Mouse (Mus musculus) heart, postnatal 0 days (tissue): ENCODE measurements around the gene Chrm1. TPM values are rescaled to one million over a fixed set of nuclear protein-coding genes. Genes with fewer than 3 reads are reported as not detected.
A peak's percentile ranks its signal among the peaks of the same experiment; 100 is the strongest.
"Not testable (repeated sequence)": the region's sequence is repeated elsewhere in the genome, so short reads cannot be mapped to it uniquely, and the experiment has no call there.

Source experiments
- ATAC-seq: fragments of 200-750 bp; cut with Nextera tagmentation; 2 replicates; pipeline ENCODE4 v1.8.0; 2017; ENCODE audit warnings: low read depth, moderate number of reproducible peaks, moderate library complexity; ENCODE audit not compliant: insufficient read depth
- DNase-seq: peaks from one replicate; pipeline ENCODE4 v3.0.0-alpha.2; 2016; ENCODE audit warnings: low spot score
- H3K27ac ChIP-seq: fragments of 300-500 bp; sonication (generic); 2 replicates; pipeline ENCODE4 v1.5.1; 2014; ENCODE audit warnings: low read depth, mild to moderate bottlenecking
- H3K27me3 ChIP-seq: fragments of 300-500 bp; sonication (generic); 2 replicates; pipeline ENCODE4 v1.6.1; 2014; ENCODE audit warnings: low read length, mixed read lengths; ENCODE audit not compliant: control insufficient read depth, insufficient read depth
- H3K36me3 ChIP-seq: fragments of 300-500 bp; sonication (generic); replicated peaks from 2 replicates; pipeline ENCODE4 v1.6.1; 2014; ENCODE audit warnings: low read length, mixed read lengths; ENCODE audit not compliant: control insufficient read depth, insufficient read depth
- H3K4me1 ChIP-seq: fragments of 300-500 bp; sonication (generic); 2 replicates; pipeline ENCODE4 v1.6.1; 2014; ENCODE audit warnings: antibody characterized with exemption; ENCODE audit not compliant: control insufficient read depth, insufficient read depth
- H3K4me2 ChIP-seq: fragments of 300-500 bp; sonication (generic); 2 replicates; pipeline ENCODE4 v1.6.1; 2014; ENCODE audit warnings: low read depth, mild to moderate bottlenecking, low read length, moderate library complexity
- H3K4me3 ChIP-seq: fragments of 300-500 bp; sonication (generic); 2 replicates; pipeline ENCODE4 v1.5.1; 2014; ENCODE audit warnings: low read depth, low read length
- H3K9ac ChIP-seq: fragments of 300-500 bp; sonication (generic); replicated peaks from 2 replicates; pipeline ENCODE4 v1.6.1; 2014; ENCODE audit warnings: low read depth, low read length, mixed read lengths
- H3K9me3 ChIP-seq: fragments of 300-500 bp; sonication (generic); replicated peaks from 2 replicates; pipeline ENCODE4 v1.6.1; 2016; ENCODE audit warnings: low read length; ENCODE audit not compliant: control insufficient read depth
- CTCF ChIP-seq: IDR thresholded peaks from 2 replicates; pipeline ENCODE4 v1.5.1; 2016; ENCODE audit warnings: antibody characterized with exemption, control low read depth, low read depth
- EP300 ChIP-seq: IDR thresholded peaks from 2 replicates; pipeline ENCODE4 v1.6.1; 2016; ENCODE audit warnings: antibody characterized with exemption, low read depth
- whole genome bisulfite sequencing: fragments of 180-500 bp; shearing (Covaris S2); extraction: QIAGEN DNeasy Blood & Tissue Kit; methylation state at CpG from one replicate; pipeline ENCODE4 v1.1.7; 2014; 5-methylcytosine and 5-hydroxymethylcytosine counted together
- polyA plus RNA-seq: library from polyadenylated mRNA; unstranded; fragments of >200 nt; fragmentation: Nextera tagmentation; extraction: Ambion mirVana; gene quantifications from 2 replicates; pipeline ENCODE4 v1.2.1, GENCODE M21; 2015
- total RNA-seq: library from RNA; depleted of rRNA; stranded (reverse); fragments of >200 nt; gene quantifications from 2 replicates; pipeline ENCODE4 v1.2.3, GENCODE M21; 2014; ENCODE audit warnings: low replicate concordance; rRNA removed

Gene Chrm1
- total and polyA plus RNA-seq, 2 experiments from 2014 or later: not detected

DNA sequence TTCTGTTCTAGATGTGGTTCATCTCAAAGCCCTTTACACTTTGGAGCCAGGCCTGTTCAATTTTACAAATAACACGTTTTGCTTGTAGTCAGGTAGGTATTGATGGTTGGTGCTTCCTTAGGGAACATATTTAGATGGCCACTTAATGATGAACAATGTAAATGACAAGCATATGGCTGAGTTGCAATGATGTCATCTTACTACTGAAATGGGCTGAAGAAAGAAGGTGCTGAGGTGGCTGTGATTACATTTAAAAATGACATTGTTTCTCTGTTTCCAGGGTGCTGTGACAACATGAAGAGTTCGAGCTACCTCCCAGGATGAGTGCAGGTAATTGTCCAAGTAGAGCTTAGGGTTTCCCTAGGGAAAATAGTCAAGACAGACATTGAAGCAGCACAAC is 60.8 kb downstream of the Chrm1 start:
- Histone ChIP-seq H3K4me2 (peak overlapping the region; percentile 82), H3K27me3 (no peaks in the 10 kb centered on the region), H3K4me1 (peaks cover 22% of the 10 kb centered on the region), H3K27ac (peak overlapping the region; percentile 96), H3K36me3 (peaks cover 30% of the 10 kb centered on the region), H3K4me3 (peak overlapping the region; percentile 96), H3K9ac (peak overlapping the region; percentile 95), H3K9me3 (no peaks in the 10 kb centered on the region)
- TF ChIP-seq CTCF: no peak
- TF ChIP-seq EP300: no peak
- DNase-seq (no peak), ATAC-seq (no peak)
- 2% methylated on average over 2 of the region's 2 CpGs for whole genome bisulfite sequencing

DNA sequence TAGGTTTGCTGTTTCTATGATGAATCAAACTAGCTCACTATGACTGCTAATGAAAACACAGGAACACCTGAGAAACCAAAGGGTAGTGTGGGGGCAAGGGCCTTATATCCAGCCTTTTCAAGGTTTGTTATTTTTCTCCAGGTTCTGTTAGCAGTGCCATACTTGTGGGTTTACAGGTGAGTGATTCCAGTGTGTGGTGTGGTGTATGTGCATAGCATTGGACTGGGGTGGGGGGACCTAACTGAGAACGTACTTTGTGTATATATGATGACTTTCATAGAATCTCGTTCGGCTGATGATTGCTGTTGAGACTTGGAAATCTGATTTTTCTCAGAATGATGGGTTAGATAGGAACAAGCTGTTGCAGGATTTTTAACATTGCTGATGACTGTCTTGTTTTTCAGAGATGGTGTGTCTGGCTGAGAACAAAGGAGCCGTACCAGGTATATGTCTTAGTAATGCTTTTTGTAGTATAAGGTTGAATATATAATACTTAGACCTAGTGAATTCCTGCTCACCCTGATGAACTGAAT is 61.6 kb downstream of the Chrm1 start:
- H3K27ac ChIP-seq: no peak overlapping the region
- WGBS: 67% methylated on average over 4 of the region's 4 CpGs
- ATAC-seq (no peak), DNase-seq (no peak)
- H3K4me2 ChIP-seq: peak overlapping the region; percentile 82
- no peaks in the 10 kb centered on the region for H3K27me3 ChIP-seq
- H3K9ac ChIP-seq: peak overlapping the region; percentile 95; the same call in 1 of the 2 replicates
- peaks cover 30% of the 10 kb centered on the region for H3K36me3 ChIP-seq
- H3K4me1 ChIP-seq: peaks cover 22% of the 10 kb centered on the region
- peak overlapping the region; percentile 96; the same call in 1 of the 2 replicates for H3K4me3 ChIP-seq
- no peak for TF ChIP-seq CTCF
- H3K9me3 ChIP-seq: no peaks in the 10 kb centered on the region

- WGBS: 44% methylated on average over 3 of the region's 3 CpGs
- no peak for ATAC-seq
- Histone ChIP-seq H3K9me3 (no peaks in the 10 kb centered on the region), H3K27ac (no peak overlapping the region), H3K4me3 (no peak overlapping the region), H3K36me3 (peaks cover 30% of the 10 kb centered on the region), H3K9ac (no peak overlapping the region), H3K4me2 (no peak overlapping the region), H3K4me1 (peaks cover 22% of the 10 kb centered on the region), H3K27me3 (no peaks in the 10 kb centered on the region)
- DNase-seq: no peak
- TF ChIP-seq CTCF: no peak
- TF ChIP-seq EP300: no peak
These were observed 63.2 kb downstream of the Chrm1 start for GRCm38 (mm10) chr19:8726609-8727390.

GRCm38 (mm10) chr19:8727495-8728114 is 64.0 kb downstream of the Chrm1 start:
- Histone ChIP-seq H3K9ac (no peak overlapping the region), H3K36me3 (peaks cover 30% of the 10 kb centered on the region), H3K27me3 (no peaks in the 10 kb centered on the region), H3K4me2 (no peak overlapping the region), H3K9me3 (no peaks in the 10 kb centered on the region), H3K4me3 (no peak overlapping the region), H3K27ac (no peak overlapping the region), H3K4me1 (peaks cover 14% of the 10 kb centered on the region; the same call in 1 of the 2 replicates)
- ATAC-seq: no peak
- WGBS: 23% methylated on average over 5 of the region's 5 CpGs
- DNase-seq: no peak
- TF ChIP-seq CTCF (no peak), EP300 (no peak)

GRCm38 (mm10) chr19:8728335-8729099 is 64.9 kb downstream of the Chrm1 start:
- H3K4me3 ChIP-seq, DNase-seq, H3K27ac ChIP-seq, H3K9ac ChIP-seq, H3K9me3 ChIP-seq, H3K4me2 ChIP-seq, H3K27me3 ChIP-seq, ATAC-seq: not testable (repeated sequence)
- Histone ChIP-seq H3K4me1 (peaks cover 14% of the 10 kb centered on the region; the same call in 1 of the 2 replicates), H3K36me3 (peaks cover 30% of the 10 kb centered on the region)
- 40% methylated on average over 3 of the region's 3 CpGs for whole genome bisulfite sequencing

Other genes with a start within 250 kb of the Chrm1 start
- gene Slc22a8, start 72.5 kb upstream of the Chrm1 start, total RNA-seq: not detected in 2 replicates
- gene Slc22a8, start 72.5 kb upstream of the Chrm1 start, polyA plus RNA-seq: 0.05 and 0.18 TPM in 2 replicates
- gene Slc22a6, start 45.8 kb upstream of the Chrm1 start, total RNA-seq: 0.04 TPM in 1 of 2 replicates, not detected in the other
- not detected in 2 replicates for gene Slc22a6, start 45.8 kb upstream of the Chrm1 start, polyA plus RNA-seq
- 38.3 and 66.4 TPM in 2 replicates for gene Slc3a2, start 59.6 kb downstream of the Chrm1 start, total RNA-seq
- gene Slc3a2, start 59.6 kb downstream of the Chrm1 start, polyA plus RNA-seq: 40.9 and 41.5 TPM in 2 replicates
- gene Wdr74, start 72.0 kb downstream of the Chrm1 start, total RNA-seq: 40.8 and 45.8 TPM in 2 replicates
- gene Wdr74, start 72.0 kb downstream of the Chrm1 start, polyA plus RNA-seq: 35.4 and 36.6 TPM in 2 replicates
- gene 1700092M07Rik, start 76.9 kb downstream of the Chrm1 start, total RNA-seq: not detected in 2 replicates
- gene 1700092M07Rik, start 76.9 kb downstream of the Chrm1 start, polyA plus RNA-seq: 0.38 TPM in 1 of 2 replicates, not detected in the other
- 104 and 105 TPM in 2 replicates for gene Stx5a, start 77.6 kb downstream of the Chrm1 start, total RNA-seq
- gene Stx5a, start 77.6 kb downstream of the Chrm1 start, polyA plus RNA-seq: 57.0 and 63.6 TPM in 2 replicates
- 42.3 and 46.8 TPM in 2 replicates for gene Nxf1, start 93.3 kb downstream of the Chrm1 start, total RNA-seq
- 54.8 and 59.2 TPM in 2 replicates for gene Nxf1, start 93.3 kb downstream of the Chrm1 start, polyA plus RNA-seq
- gene Tmem223, start 107.2 kb downstream of the Chrm1 start, total RNA-seq: 283 and 306 TPM in 2 replicates
- gene Tmem223, start 107.2 kb downstream of the Chrm1 start, polyA plus RNA-seq: 214 and 228 TPM in 2 replicates
- gene Tmem179b, start 110.7 kb downstream of the Chrm1 start, total RNA-seq: 38.6 and 83.7 TPM in 2 replicates
- 46.7 and 49.1 TPM in 2 replicates for gene Tmem179b, start 110.7 kb downstream of the Chrm1 start, polyA plus RNA-seq
- gene Taf6l, start 122.6 kb downstream of the Chrm1 start, total RNA-seq: 11.7 and 14.9 TPM in 2 replicates
- gene Taf6l, start 122.6 kb downstream of the Chrm1 start, polyA plus RNA-seq: 12.8 and 14.5 TPM in 2 replicates
- gene Polr2g, start 134.8 kb downstream of the Chrm1 start, total RNA-seq: 47.7 and 59.8 TPM in 2 replicates
- 143 and 144 TPM in 2 replicates for gene Polr2g, start 134.8 kb downstream of the Chrm1 start, polyA plus RNA-seq
- gene Zbtb3, start 138.8 kb downstream of the Chrm1 start, total RNA-seq: 1.5 and 1.6 TPM in 2 replicates
- 2.7 and 3.1 TPM in 2 replicates for gene Zbtb3, start 138.8 kb downstream of the Chrm1 start, polyA plus RNA-seq
- gene Ttc9c, start 155.5 kb downstream of the Chrm1 start, total RNA-seq: 20.0 and 27.2 TPM in 2 replicates
- 21.1 and 21.4 TPM in 2 replicates for gene Ttc9c, start 155.5 kb downstream of the Chrm1 start, polyA plus RNA-seq
- gene Hnrnpul2, start 156.2 kb downstream of the Chrm1 start, total RNA-seq: 7.1 and 12.6 TPM in 2 replicates
- 2.5 and 2.6 TPM in 2 replicates for gene Hnrnpul2, start 156.2 kb downstream of the Chrm1 start, polyA plus RNA-seq
- 7.0 TPM in 1 of 2 replicates, not detected in the other for gene AC129217.1, start 166.0 kb downstream of the Chrm1 start, total RNA-seq
- not detected in 2 replicates for gene AC129217.1, start 166.0 kb downstream of the Chrm1 start, polyA plus RNA-seq
- gene Bscl2, start 173.7 kb downstream of the Chrm1 start, total RNA-seq: 34.7 and 54.2 TPM in 2 replicates
- gene Bscl2, start 173.7 kb downstream of the Chrm1 start, polyA plus RNA-seq: 32.1 and 33.3 TPM in 2 replicates
- gene Gng3, start 175.4 kb downstream of the Chrm1 start, total RNA-seq: not detected in 2 replicates
- 0.29 and 0.48 TPM in 2 replicates for gene Gng3, start 175.4 kb downstream of the Chrm1 start, polyA plus RNA-seq
- gene Lrrn4cl, start 187.0 kb downstream of the Chrm1 start, total RNA-seq: 5.8 and 8.4 TPM in 2 replicates
- 1.5 and 1.8 TPM in 2 replicates for gene Lrrn4cl, start 187.0 kb downstream of the Chrm1 start, polyA plus RNA-seq
- 58.1 and 100.0 TPM in 2 replicates for gene Ubxn1, start 207.7 kb downstream of the Chrm1 start, total RNA-seq
- 138 and 141 TPM in 2 replicates for gene Ubxn1, start 207.7 kb downstream of the Chrm1 start, polyA plus RNA-seq
- 12.6 and 38.2 TPM in 2 replicates for gene Uqcc3, start 217.1 kb downstream of the Chrm1 start, total RNA-seq
- gene Uqcc3, start 217.1 kb downstream of the Chrm1 start, polyA plus RNA-seq: 91.9 and 102 TPM in 2 replicates
- 0.65 and 1.3 TPM in 2 replicates for gene Lbhd1, start 219.9 kb downstream of the Chrm1 start, total RNA-seq
- 30.3 and 31.2 TPM in 2 replicates for gene Lbhd1, start 219.9 kb downstream of the Chrm1 start, polyA plus RNA-seq
- not detected in 2 replicates for gene Gm49403, start 220.1 kb downstream of the Chrm1 start, total RNA-seq
- not detected in 2 replicates for gene Gm49403, start 220.1 kb downstream of the Chrm1 start, polyA plus RNA-seq
- gene 1810009A15Rik, start 225.1 kb downstream of the Chrm1 start, total RNA-seq: 28.4 and 31.4 TPM in 2 replicates
- gene 1810009A15Rik, start 225.1 kb downstream of the Chrm1 start, polyA plus RNA-seq: 37.3 and 40.5 TPM in 2 replicates
- not detected in 2 replicates for gene Gm49416, start 225.1 kb downstream of the Chrm1 start, total RNA-seq
- gene Gm49416, start 225.1 kb downstream of the Chrm1 start, polyA plus RNA-seq: not detected in 2 replicates
- 25.6 and 32.0 TPM in 2 replicates for gene Ints5, start 229.2 kb downstream of the Chrm1 start, total RNA-seq
- 12.8 and 14.2 TPM in 2 replicates for gene Ints5, start 229.2 kb downstream of the Chrm1 start, polyA plus RNA-seq
- gene Ganab, start 234.3 kb downstream of the Chrm1 start, total RNA-seq: 56.3 and 65.5 TPM in 2 replicates
- gene Ganab, start 234.3 kb downstream of the Chrm1 start, polyA plus RNA-seq: 25.6 and 26.4 TPM in 2 replicates